Mouse (Mus musculus): ENCODE measurements around the gene Gm2974. TPM values are rescaled to one million over a fixed set of nuclear protein-coding genes. Genes with fewer than 3 reads are reported as not detected.
"Not testable (repeated sequence)": the region's sequence is repeated elsewhere in the genome, so short reads cannot be mapped to it uniquely, and the experiment has no call there.

The Gm2974 gene
- not detected in 2 replicates for total RNA-seq (2014; rRNA removed)
- not detected in 2 replicates for polyA plus RNA-seq (2012; rRNA removed)

- H3K4me3 ChIP-seq (ENCODE audit: insufficient read depth, low read depth, low read length); DNase-seq (ENCODE audit: extremely low read depth, low read depth, low spot score); H3K27ac ChIP-seq (replicated peaks; ENCODE audit: insufficient read depth, low read depth, low read length); H3K9ac ChIP-seq (ENCODE audit: low read depth, low read length); H3K27me3 ChIP-seq (ENCODE audit: control insufficient read depth, insufficient read depth, low read length); H3K4me1 ChIP-seq (ENCODE audit: control insufficient read depth, insufficient read depth, low read length); H3K36me3 ChIP-seq (ENCODE audit: control insufficient read depth, insufficient read depth, low read length); H3K79me2 ChIP-seq (ENCODE audit: control insufficient read depth, insufficient read depth, low read length): not testable (repeated sequence)
- WGBS = 11% methylated on average over 49 of the region's 59 CpGs
Measured at GRCm38 (mm10) chr14:4182491-4183210, at the start of gene Gm2974. TSS of gene Gm2974 (plus strand) at chr14:4182576.

- H3K79me2 ChIP-seq (ENCODE audit: control insufficient read depth, insufficient read depth, low read length); DNase-seq (ENCODE audit: extremely low read depth, low read depth, low spot score); H3K9ac ChIP-seq (ENCODE audit: low read depth, low read length); H3K27me3 ChIP-seq (ENCODE audit: control insufficient read depth, insufficient read depth, low read length); H3K4me1 ChIP-seq (ENCODE audit: control insufficient read depth, insufficient read depth, low read length); H3K36me3 ChIP-seq (ENCODE audit: control insufficient read depth, insufficient read depth, low read length); H3K27ac ChIP-seq (replicated peaks; ENCODE audit: insufficient read depth, low read depth, low read length); H3K4me3 ChIP-seq (ENCODE audit: insufficient read depth, low read depth, low read length): not testable (repeated sequence)
- WGBS = 76% methylated on average over 4 of the region's 4 CpGs
Measured at GRCm38 (mm10) chr14:4141646-4142045, 40.7 kb upstream of the Gm2974 start.

DNA sequence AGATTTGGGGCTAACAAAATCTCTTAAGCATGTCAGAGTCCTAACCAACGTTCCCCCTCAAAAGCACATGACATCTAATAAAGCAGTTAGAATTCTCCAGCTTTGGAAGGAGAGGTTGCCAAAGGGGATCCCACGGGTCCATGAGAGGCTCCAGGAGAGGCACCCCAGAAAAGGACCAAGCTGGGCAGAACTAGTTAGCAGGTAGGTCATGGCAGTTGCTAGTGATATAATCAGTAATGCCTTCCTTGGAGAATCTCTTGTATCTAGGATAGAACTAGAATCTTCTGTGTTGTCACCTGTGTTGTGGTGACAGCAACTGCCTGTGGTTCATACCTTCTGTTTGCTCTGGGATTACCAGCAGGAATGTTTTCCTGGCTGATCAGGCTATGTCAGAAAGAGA lies 17.6 kb upstream of the Gm2974 start, which contains the start of gene Gm3127:
Gene Gm3127 (plus strand): TSS at position 301 of the 400 bp plus-strand sequence.
- WGBS = 50% methylated on average over 1 of the region's 2 CpGs
- H3K79me2 ChIP-seq (ENCODE audit: control insufficient read depth, insufficient read depth, low read length); DNase-seq (ENCODE audit: extremely low read depth, low read depth, low spot score); H3K36me3 ChIP-seq (ENCODE audit: control insufficient read depth, insufficient read depth, low read length); H3K4me3 ChIP-seq (ENCODE audit: insufficient read depth, low read depth, low read length); H3K9ac ChIP-seq (ENCODE audit: low read depth, low read length); H3K4me1 ChIP-seq (ENCODE audit: control insufficient read depth, insufficient read depth, low read length); H3K27ac ChIP-seq (replicated peaks; ENCODE audit: insufficient read depth, low read depth, low read length); H3K27me3 ChIP-seq (ENCODE audit: control insufficient read depth, insufficient read depth, low read length): not testable (repeated sequence)

DNA sequence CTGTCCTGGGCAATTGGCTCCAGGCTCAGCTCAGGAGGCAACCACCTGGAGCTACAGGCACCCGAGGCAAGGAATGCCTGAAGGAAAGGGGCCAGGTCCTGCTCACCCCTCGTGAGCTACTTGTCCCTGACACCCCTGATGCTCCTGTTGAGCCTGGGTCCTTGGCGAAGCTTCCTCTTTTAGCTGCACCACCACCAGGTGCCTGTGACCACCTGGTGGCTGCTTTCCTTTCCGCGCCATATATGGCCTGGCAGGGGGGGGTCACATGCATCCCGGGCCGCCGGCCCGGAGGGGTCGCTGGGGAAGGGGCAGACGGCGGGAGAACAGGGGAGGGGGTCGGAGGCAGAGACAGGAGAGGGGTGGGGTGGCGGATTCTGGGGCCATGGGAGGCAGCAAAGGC lies 346 bp upstream of the Gm2974 start:
- H3K36me3 ChIP-seq (ENCODE audit: control insufficient read depth, insufficient read depth, low read length); H3K9ac ChIP-seq (ENCODE audit: low read depth, low read length); H3K4me1 ChIP-seq (ENCODE audit: control insufficient read depth, insufficient read depth, low read length); H3K79me2 ChIP-seq (ENCODE audit: control insufficient read depth, insufficient read depth, low read length); H3K27ac ChIP-seq (replicated peaks; ENCODE audit: insufficient read depth, low read depth, low read length); H3K4me3 ChIP-seq (ENCODE audit: insufficient read depth, low read depth, low read length); H3K27me3 ChIP-seq (ENCODE audit: control insufficient read depth, insufficient read depth, low read length); DNase-seq (ENCODE audit: extremely low read depth, low read depth, low spot score): not testable (repeated sequence)
- WGBS = 15% methylated on average over 13 of the region's 14 CpGs

DNA sequence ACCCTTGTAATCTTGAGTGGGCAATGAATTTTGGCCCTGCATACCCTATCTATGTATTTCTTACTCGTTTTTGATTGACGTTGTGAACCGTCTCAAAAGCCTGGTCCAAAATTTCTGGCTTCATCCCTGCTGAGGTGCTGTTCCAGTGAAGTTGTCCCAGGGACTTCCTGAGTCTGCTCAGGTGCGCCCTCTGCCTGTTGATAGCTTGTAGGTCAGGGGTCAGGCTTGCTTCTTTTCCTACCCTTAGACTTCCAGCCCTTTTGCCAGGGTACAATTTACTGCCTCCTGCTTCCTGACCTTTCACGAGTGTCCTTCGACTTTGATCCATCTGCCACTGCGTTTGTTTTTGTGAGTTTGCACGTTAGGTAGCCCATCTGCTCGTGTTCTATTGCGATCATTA lies 999 bp downstream of the Gm2974 start:
- not testable (repeated sequence) for H3K4me1 ChIP-seq (ENCODE audit: control insufficient read depth, insufficient read depth, low read length); H3K4me3 ChIP-seq (ENCODE audit: insufficient read depth, low read depth, low read length); H3K9ac ChIP-seq (ENCODE audit: low read depth, low read length); H3K27ac ChIP-seq (replicated peaks; ENCODE audit: insufficient read depth, low read depth, low read length); DNase-seq (ENCODE audit: extremely low read depth, low read depth, low spot score); H3K79me2 ChIP-seq (ENCODE audit: control insufficient read depth, insufficient read depth, low read length); H3K36me3 ChIP-seq (ENCODE audit: control insufficient read depth, insufficient read depth, low read length); H3K27me3 ChIP-seq (ENCODE audit: control insufficient read depth, insufficient read depth, low read length)
- 33% methylated on average over 8 of the region's 10 CpGs for WGBS

GRCm38 (mm10) chr14:4249331-4249730 lies 67.0 kb downstream of the Gm2974 start, which contains the start of gene Gm3138:
TSS of gene Gm3138 (plus strand) at chr14:4249631.
- H3K27ac ChIP-seq (replicated peaks; ENCODE audit: insufficient read depth, low read depth, low read length) = not testable (repeated sequence)
- whole genome bisulfite sequencing = no CpG with 5 or more reads among the region's 2 CpGs

More at GRCm38 (mm10) chr14:4249331-4249730, 67.0 kb downstream of the Gm2974 start, which contains the start of gene Gm3138:
- H3K27me3 ChIP-seq (ENCODE audit: control insufficient read depth, insufficient read depth, low read length); DNase-seq (ENCODE audit: extremely low read depth, low read depth, low spot score); H3K9ac ChIP-seq (ENCODE audit: low read depth, low read length); H3K36me3 ChIP-seq (ENCODE audit: control insufficient read depth, insufficient read depth, low read length); H3K4me3 ChIP-seq (ENCODE audit: insufficient read depth, low read depth, low read length); H3K79me2 ChIP-seq (ENCODE audit: control insufficient read depth, insufficient read depth, low read length); H3K4me1 ChIP-seq (ENCODE audit: control insufficient read depth, insufficient read depth, low read length): not testable (repeated sequence)

Other genes starting within 250 kb of the Gm2974 start
- not detected in 2 replicates for gene Gm3095, start 219.0 kb upstream of the Gm2974 start, total RNA-seq (2014; rRNA removed)
- not detected in 2 replicates for gene Gm3095, start 219.0 kb upstream of the Gm2974 start, polyA plus RNA-seq (2012; rRNA removed)
- gene Gm3099, start 184.2 kb upstream of the Gm2974 start, total RNA-seq (2014; rRNA removed) = not detected in 2 replicates
- gene Gm3099, start 184.2 kb upstream of the Gm2974 start, polyA plus RNA-seq (2012; rRNA removed) = not detected in 2 replicates
- not detected in 2 replicates for gene Gm5796, start 158.6 kb upstream of the Gm2974 start, total RNA-seq (2014; rRNA removed)
- gene Gm5796, start 158.6 kb upstream of the Gm2974 start, polyA plus RNA-seq (2012; rRNA removed) = not detected in 2 replicates
- not detected in 2 replicates for gene Gm3115, start 98.5 kb upstream of the Gm2974 start, total RNA-seq (2014; rRNA removed)
- gene Gm3115, start 98.5 kb upstream of the Gm2974 start, polyA plus RNA-seq (2012; rRNA removed) = not detected in 2 replicates
- not detected in 2 replicates for gene Gm8108, start 72.0 kb upstream of the Gm2974 start, total RNA-seq (2014; rRNA removed)
- not detected in 2 replicates for gene Gm8108, start 72.0 kb upstream of the Gm2974 start, polyA plus RNA-seq (2012; rRNA removed)
- not detected in 2 replicates for gene Gm3127, start 17.5 kb upstream of the Gm2974 start, total RNA-seq (2014; rRNA removed)
- not detected in 2 replicates for gene Gm3127, start 17.5 kb upstream of the Gm2974 start, polyA plus RNA-seq (2012; rRNA removed)
- gene Gm3138, start 67.1 kb downstream of the Gm2974 start, total RNA-seq (2014; rRNA removed) = not detected in 2 replicates
- gene Gm3138, start 67.1 kb downstream of the Gm2974 start, polyA plus RNA-seq (2012; rRNA removed) = not detected in 2 replicates
- not detected in 2 replicates for gene Gm3149, start 134.7 kb downstream of the Gm2974 start, total RNA-seq (2014; rRNA removed)
- not detected in 2 replicates for gene Gm3149, start 134.7 kb downstream of the Gm2974 start, polyA plus RNA-seq (2012; rRNA removed)
- gene 2610042L04Rik, start 152.2 kb downstream of the Gm2974 start, total RNA-seq (2014; rRNA removed) = not detected in 2 replicates
- not detected in 2 replicates for gene 2610042L04Rik, start 152.2 kb downstream of the Gm2974 start, polyA plus RNA-seq (2012; rRNA removed)
- gene Gm3159, start 214.9 kb downstream of the Gm2974 start, total RNA-seq (2014; rRNA removed) = not detected in 2 replicates
- not detected in 2 replicates for gene Gm3159, start 214.9 kb downstream of the Gm2974 start, polyA plus RNA-seq (2012; rRNA removed)
- not detected in 2 replicates for gene Gm3164, start 232.9 kb downstream of the Gm2974 start, total RNA-seq (2014; rRNA removed)
- not detected in 2 replicates for gene Gm3164, start 232.9 kb downstream of the Gm2974 start, polyA plus RNA-seq (2012; rRNA removed)
- not detected in 2 replicates for gene Gm3173, start 248.4 kb downstream of the Gm2974 start, total RNA-seq (2014; rRNA removed)
- not detected in 2 replicates for gene Gm3173, start 248.4 kb downstream of the Gm2974 start, polyA plus RNA-seq (2012; rRNA removed)